In genomic region chr2:127140011-127140410, GRCm38 (mm10) we compare ENCODE assay signal across 21 mouse cellular contexts.
"Had no signal": no experiment of that assay in that cellular context is flagged by ENCODE, and none has a peak within 500 bp of the region (broad histone marks: within the 10 kb centered on the region; RNA-seq: fewer than 3 reads in every experiment).

No protein-coding gene starts in this region.

- H3K4me3 ChIP-seq: heart, embryonic 12.5 days; hindbrain, embryonic 10.5 days; hindbrain, embryonic 12.5 days; intestine, embryonic 15.5 days; left cerebral cortex, adult 2 months; limb, embryonic 10.5 days; limb, embryonic 12.5 days; liver, embryonic 13.5 days; liver, embryonic 15.5 days had no signal

- H3K27ac ChIP-seq: hindbrain, embryonic 10.5 days; hindbrain, embryonic 12.5 days; hindbrain, embryonic 14.5 days; intestine, embryonic 15.5 days; left cerebral cortex, adult 2 months; limb, embryonic 10.5 days; limb, embryonic 12.5 days; liver, embryonic 13.5 days; liver, embryonic 15.5 days had no signal

- H3K27me3 ChIP-seq: hindbrain, embryonic 12.5 days; intestine, embryonic 15.5 days; limb, embryonic 12.5 days; liver, embryonic 13.5 days; liver, embryonic 15.5 days had no signal

- DNase-seq: gastrocnemius, postnatal 14 days; heart, adult 18-20 months; heart, postnatal 10 days; heart, postnatal 4 days; kidney, adult 18-20 months; kidney, adult 8-10 months; kidney, postnatal 10 days; kidney, postnatal 25 days; kidney, postnatal 4 days; layer of hippocampus, adult 9-11 months; liver; liver, embryonic 13.5 days had no signal
